Mouse (Mus musculus) MEL (cell line): ENCODE measurements around the gene Trpm8. TPM values are rescaled to one million over a fixed set of nuclear protein-coding genes. Genes with fewer than 3 reads are reported as not detected.

Source experiments
- DNase-seq: peaks from one replicate; pipeline ENCODE4 v3.0.0; 2011; ENCODE audit warnings: low read depth, low spot score
- H3K27ac ChIP-seq: 2 replicates; pipeline ENCODE4 v1.5.1; 2012; ENCODE audit warnings: low read depth, mild to moderate bottlenecking, control low read depth, low read length, moderate library complexity; ENCODE audit not compliant: control insufficient read depth
- H3K27me3 ChIP-seq, 2 experiments: fragments of 150-350 bp in 1 of 2; sonication (generic) in 1 of 2; 2 replicates each; pipeline ENCODE4 v1.6.1; 2012; ENCODE audit warnings: low read length in 2 of 2, mild to moderate bottlenecking in 2 of 2, improper control_type of control experiment in 1 of 2, moderate library complexity in 1 of 2; ENCODE audit not compliant: insufficient read depth in 2 of 2, control insufficient read depth in 1 of 2
- H3K36me3 ChIP-seq, 2 experiments: 2 replicates each; pipeline ENCODE4 v1.6.1; 2012 to 2014; ENCODE audit warnings: low read length in 2 of 2, improper control_type of control experiment in 1 of 2, inconsistent platforms in 1 of 2, mild to moderate bottlenecking in 1 of 2; ENCODE audit not compliant: insufficient read depth in 2 of 2, control insufficient read depth in 1 of 2
- H3K4me1 ChIP-seq, 2 experiments: fragments of 150-350 bp in 1 of 2; sonication (generic) in 1 of 2; 2 replicates each; pipeline ENCODE4 v1.6.1; 2012; ENCODE audit warnings: low read length in 2 of 2, improper control_type of control experiment in 1 of 2, mild to moderate bottlenecking in 1 of 2; ENCODE audit not compliant: insufficient read depth in 2 of 2, control insufficient read depth in 1 of 2
- H3K4me3 ChIP-seq, 2 experiments: fragments of 150-350 bp in 1 of 2; sonication (generic) in 1 of 2; 2 replicates each; pipeline ENCODE4 v1.5.1; 2012; ENCODE audit warnings: low read depth in 2 of 2, low read length in 2 of 2, mild to moderate bottlenecking in 2 of 2, moderate library complexity in 2 of 2, control low read depth in 1 of 2, improper control_type of control experiment in 1 of 2; ENCODE audit not compliant: control insufficient read depth in 1 of 2, insufficient read depth in 1 of 2
- H3K79me2 ChIP-seq: 2 replicates; pipeline ENCODE4 v1.6.1; 2012; ENCODE audit warnings: mild to moderate bottlenecking, low read length, moderate library complexity; ENCODE audit not compliant: control insufficient read depth, poor library complexity, insufficient read depth
- H3K9ac ChIP-seq: 2 replicates; pipeline ENCODE4 v1.6.1; 2012; ENCODE audit warnings: low read depth, mild to moderate bottlenecking, control low read depth, low read length, moderate library complexity; ENCODE audit not compliant: control insufficient read depth, poor library complexity, severe bottlenecking
- H3K9me3 ChIP-seq: fragments of 150-350 bp; sonication (generic); replicated peaks from 2 replicates; pipeline ENCODE4 v1.6.1; 2012; ENCODE audit warnings: mild to moderate bottlenecking, low read length, improper control_type of control experiment, moderate library complexity; ENCODE audit not compliant: insufficient read depth
- BHLHE40 ChIP-seq: IDR thresholded peaks from 2 replicates; pipeline ENCODE4 v1.6.1; 2012; ENCODE audit warnings: low read depth, mild to moderate bottlenecking, inconsistent platforms, low read length, improper control_type of control experiment, borderline replicate concordance
- CHD2 ChIP-seq: IDR thresholded peaks from 2 replicates; pipeline ENCODE4 v1.6.1; 2011; ENCODE audit warnings: low read length, improper control_type of control experiment
- CTCF ChIP-seq, 3 experiments: IDR thresholded peaks in 2 of 3; conservative IDR thresholded peaks in 1 of 3; 2 replicates each; pipeline ENCODE4 v1.5.1; 2011 to 2012; ENCODE audit warnings: low read length in 3 of 3, low read depth in 2 of 3, mild to moderate bottlenecking in 2 of 3, improper control_type of control experiment in 1 of 3, inconsistent platforms in 1 of 3, mixed read lengths in 1 of 3, moderate library complexity in 1 of 3; ENCODE audit not compliant: control insufficient read depth in 1 of 3, insufficient read depth in 1 of 3, poor library complexity in 1 of 3, severe bottlenecking in 1 of 3
- EP300 ChIP-seq, 2 experiments: IDR thresholded peaks; 2 replicates each; pipeline ENCODE4 v1.6.1; 2011; ENCODE audit warnings: improper control_type of control experiment in 2 of 2, low read length in 2 of 2, low read depth in 1 of 2, mild to moderate bottlenecking in 1 of 2
- GABPA ChIP-seq: IDR thresholded peaks from 2 replicates; pipeline ENCODE4 v1.6.1; 2012; ENCODE audit warnings: low read depth, mild to moderate bottlenecking, inconsistent platforms, low read length, improper control_type of control experiment, moderate library complexity
- GATA1 ChIP-seq: IDR thresholded peaks from 2 replicates; pipeline ENCODE4 v1.6.1; 2011; ENCODE audit warnings: low read depth, low read length, improper control_type of control experiment
- KAT2A ChIP-seq: conservative IDR thresholded peaks from 2 replicates; pipeline ENCODE4 v1.6.1; 2012; ENCODE audit warnings: low read depth, low read length, improper control_type of control experiment, inconsistent platforms
- MAFK ChIP-seq: IDR thresholded peaks from 2 replicates; pipeline ENCODE4 v1.6.1; 2011; ENCODE audit warnings: low read depth, mild to moderate bottlenecking, low read length, improper control_type of control experiment, borderline replicate concordance
- MAX ChIP-seq: IDR thresholded peaks from 2 replicates; pipeline ENCODE4 v1.6.1; 2011; ENCODE audit warnings: low read length, improper control_type of control experiment
- MEF2A ChIP-seq: IDR thresholded peaks from 2 replicates; pipeline ENCODE4 v1.6.1; 2014; ENCODE audit warnings: low read depth, mild to moderate bottlenecking, inconsistent platforms, low read length, improper control_type of control experiment; ENCODE audit not compliant: poor library complexity, insufficient replicate concordance, severe bottlenecking; ENCODE audit errors: extremely low read depth
- MXI1 ChIP-seq: IDR thresholded peaks from 2 replicates; pipeline ENCODE4 v1.6.1; 2011; ENCODE audit warnings: mild to moderate bottlenecking, low read depth, low read length, improper control_type of control experiment
- MYC ChIP-seq: IDR thresholded peaks from 2 replicates; pipeline ENCODE4 v1.6.1; 2011; ENCODE audit warnings: low read depth, mild to moderate bottlenecking, low read length, improper control_type of control experiment, moderate library complexity
- NRF1 ChIP-seq: IDR thresholded peaks from 2 replicates; pipeline ENCODE4 v1.6.1; 2014; ENCODE audit warnings: low read depth, mild to moderate bottlenecking, inconsistent platforms, low read length, improper control_type of control experiment, moderate library complexity; ENCODE audit not compliant: poor library complexity, insufficient read depth, severe bottlenecking
- POLR2A ChIP-seq, 2 experiments: IDR thresholded peaks; 2 replicates each; pipeline ENCODE4 v1.6.1; 2011 to 2012; ENCODE audit warnings: low read length in 2 of 2, mild to moderate bottlenecking in 2 of 2, control low read depth in 1 of 2, improper control_type of control experiment in 1 of 2, low read depth in 1 of 2, moderate library complexity in 1 of 2; ENCODE audit not compliant: control insufficient read depth in 1 of 2, insufficient read depth in 1 of 2, poor library complexity in 1 of 2
- POLR2AphosphoS2 ChIP-seq: IDR thresholded peaks from 2 replicates; pipeline ENCODE4 v1.6.1; 2011; ENCODE audit warnings: low read length, improper control_type of control experiment
- RAD21 ChIP-seq: IDR thresholded peaks from 2 replicates; pipeline ENCODE4 v1.6.1; 2011; ENCODE audit warnings: mild to moderate bottlenecking, low read depth, low read length, improper control_type of control experiment
- RCOR1 ChIP-seq: IDR thresholded peaks from 2 replicates; pipeline ENCODE4 v1.6.1; 2012; ENCODE audit warnings: low read depth, mild to moderate bottlenecking, inconsistent platforms, low read length, improper control_type of control experiment
- TCF12 ChIP-seq: IDR thresholded peaks from 2 replicates; pipeline ENCODE4 v1.6.1; 2014; ENCODE audit warnings: low read depth, mild to moderate bottlenecking, inconsistent platforms, low read length, improper control_type of control experiment, moderate library complexity
- UBTF ChIP-seq: IDR thresholded peaks from 2 replicates; pipeline ENCODE4 v1.6.1; 2012; ENCODE audit warnings: low read depth, mild to moderate bottlenecking, inconsistent platforms, low read length, improper control_type of control experiment, moderate library complexity, borderline replicate concordance; ENCODE audit not compliant: insufficient read depth
- USF1 ChIP-seq: IDR thresholded peaks from 2 replicates; pipeline ENCODE4 v1.6.1; 2014; ENCODE audit warnings: low read depth, mild to moderate bottlenecking, inconsistent platforms, low read length, improper control_type of control experiment, moderate library complexity
- ZC3H11A ChIP-seq: IDR thresholded peaks from 2 replicates; pipeline ENCODE4 v1.6.1; 2012; ENCODE audit warnings: low read depth, mild to moderate bottlenecking, inconsistent platforms, low read length, improper control_type of control experiment
- ZKSCAN1 ChIP-seq: IDR thresholded peaks from 2 replicates; pipeline ENCODE4 v1.6.1; 2012; ENCODE audit warnings: low read depth, mild to moderate bottlenecking, inconsistent platforms, low read length, improper control_type of control experiment, moderate library complexity
- ZMIZ1 ChIP-seq: IDR thresholded peaks from 2 replicates; pipeline ENCODE4 v1.6.1; 2012; ENCODE audit warnings: low read depth, mild to moderate bottlenecking, inconsistent platforms, low read length, improper control_type of control experiment, moderate library complexity
- ZNF384 ChIP-seq: IDR thresholded peaks from 2 replicates; pipeline ENCODE4 v1.6.1; 2012; ENCODE audit warnings: low read depth, mild to moderate bottlenecking, inconsistent platforms, low read length, improper control_type of control experiment
- polyA plus RNA-seq, 2 experiments: library from polyadenylated mRNA; stranded (reverse) in 1 of 2; unstranded in 1 of 2; fragments of >175 nt in 1 of 2; fragments of >200 nt in 1 of 2; gene quantifications; 2 replicates each; pipeline versions ENCODE4 v1.2.1 to v1.2.4; 2012; ENCODE audit warnings: low replicate concordance in 2 of 2, low read depth in 1 of 2; ENCODE audit not compliant: insufficient read length in 2 of 2, insufficient read depth in 1 of 2, missing spikeins in 1 of 2
- total RNA-seq: library from RNA; depleted of rRNA; stranded (reverse); fragments of 300-350 nt; gene quantifications from 2 replicates; pipeline ENCODE4 v1.2.3, GENCODE M21; 2012

Trpm8 gene
- total and polyA plus RNA-seq, 3 experiments = not detected

GRCm38 (mm10) chr1:88253106-88253505, 24.4 kb upstream of the Trpm8 start:
- Histone ChIP-seq H3K27ac (no peak overlapping the region), H3K9me3 (no peaks in the 10 kb centered on the region), H3K4me3 (no peak overlapping the region), H3K27me3 (no peaks in the 10 kb centered on the region), H3K79me2 (no peaks in the 10 kb centered on the region), H3K36me3 (no peaks in the 10 kb centered on the region)
- TF ChIP-seq ZC3H11A = no peak
- TF ChIP-seq MAFK = no peak
- no peak for TF ChIP-seq GABPA
- TF ChIP-seq ZNF384 = no peak
- TF ChIP-seq CHD2 = no peak
- no peak for TF ChIP-seq USF1
- TF ChIP-seq RCOR1 = no peak
- no peak for TF ChIP-seq RAD21
- TF ChIP-seq POLR2AphosphoS2 = no peak
- no peak for TF ChIP-seq TCF12
- TF ChIP-seq BHLHE40 = no peak
- no peak for TF ChIP-seq KAT2A
- TF ChIP-seq POLR2A (IDR thresholded peaks at IDR 0.05; ENCODE audit: control insufficient read depth in 1 of 2, insufficient read depth in 1 of 2, low read depth in 1 of 2, low read length in 2 of 2, poor library complexity in 1 of 2) = no peak
- no peak for TF ChIP-seq ZKSCAN1
- no peak for TF ChIP-seq MAX
- TF ChIP-seq, all 39 proteins: peak for 0
- 0 out of 4 replicates have a peak, but pooled peaks cover 0 to 3% of the 10 kb centered on the region in 2 experiments for H3K4me1 ChIP-seq
- H3K9ac ChIP-seq = no peak overlapping the region
- no peak for DNase-seq

GRCm38 (mm10) chr1:88253540-88253939, 23.9 kb upstream of the Trpm8 start:
- Histone ChIP-seq H3K27me3 (no peaks in the 10 kb centered on the region), H3K27ac (no peak overlapping the region), H3K36me3 (no peaks in the 10 kb centered on the region), H3K9me3 (no peaks in the 10 kb centered on the region), H3K4me3 (no peak overlapping the region), H3K79me2 (no peaks in the 10 kb centered on the region), H3K9ac (no peak overlapping the region), H3K4me1 (0 out of 4 replicates have a peak, but pooled peaks cover 0 to 3% of the 10 kb centered on the region in 2 experiments)
- TF ChIP-seq UBTF (no peak), MAFK (no peak), MEF2A (no peak), RCOR1 (no peak), NRF1 (no peak), CHD2 (no peak), MXI1 (no peak), MAX (no peak), POLR2A (IDR thresholded peaks at IDR 0.05; ENCODE audit: control insufficient read depth in 1 of 2, insufficient read depth in 1 of 2, low read depth in 1 of 2, low read length in 2 of 2, poor library complexity in 1 of 2) (no peak), CTCF (IDR thresholded peaks at IDR 0.05 in 2 of 3, conservative IDR thresholded peaks at IDR 0.05 in 1 of 3; ENCODE audit: control insufficient read depth in 1 of 3, insufficient read depth in 1 of 3, low read depth in 2 of 3, low read length in 3 of 3, poor library complexity in 1 of 3, severe bottlenecking in 1 of 3) (no peak), ZMIZ1 (no peak), EP300 (IDR thresholded peaks at IDR 0.05; ENCODE audit: low read depth in 1 of 2, low read length in 2 of 2) (no peak), GABPA (no peak), ZNF384 (no peak), MYC (no peak), GATA1 (no peak)
- no peak for DNase-seq
